Mouse (Mus musculus) liver, embryonic 16.5 days (tissue): Measurements from ENCODE around the gene Apoa4. TPM values are rescaled to one million over a fixed set of nuclear protein-coding genes. Genes with fewer than 3 reads are reported as not detected.

Source experiments
- ATAC-seq: fragments of 200-750 bp; cut with Nextera tagmentation; 2 replicates; pipeline ENCODE4 v1.8.0; 2017; ENCODE audit warnings: low read depth, mild to moderate bottlenecking, moderate number of reproducible peaks, moderate library complexity
- H3K27ac ChIP-seq: fragments of 300-500 bp; sonication (generic); 2 replicates; pipeline ENCODE4 v1.5.1; 2014; ENCODE audit warnings: mild to moderate bottlenecking, low read length
- H3K27me3 ChIP-seq: fragments of 300-500 bp; sonication (generic); 2 replicates; pipeline ENCODE4 v1.6.1; 2014; ENCODE audit warnings: low read depth, low read length, mixed read lengths; ENCODE audit not compliant: control insufficient read depth, insufficient read depth
- H3K36me3 ChIP-seq: fragments of 300-500 bp; sonication (generic); 2 replicates; pipeline ENCODE4 v1.6.1; 2014; ENCODE audit warnings: mild to moderate bottlenecking; ENCODE audit not compliant: control insufficient read depth, insufficient read depth
- H3K4me1 ChIP-seq: fragments of 300-500 bp; sonication (generic); 2 replicates; pipeline ENCODE4 v1.6.1; 2014; ENCODE audit warnings: low read depth, low read length, mixed read lengths; ENCODE audit not compliant: control insufficient read depth
- H3K4me2 ChIP-seq: fragments of 300-500 bp; sonication (generic); 2 replicates; pipeline ENCODE4 v1.6.1; 2014; ENCODE audit warnings: low read depth, low read length, mixed read lengths
- H3K4me3 ChIP-seq: fragments of 300-500 bp; sonication (generic); 2 replicates; pipeline ENCODE4 v1.5.1; 2014; ENCODE audit warnings: low read depth, mild to moderate bottlenecking, low read length
- H3K9ac ChIP-seq: fragments of 300-500 bp; sonication (generic); 2 replicates; pipeline ENCODE4 v1.6.1; 2014; ENCODE audit warnings: low read depth, low read length
- H3K9me3 ChIP-seq: fragments of 300-500 bp; sonication (generic); replicated peaks from 2 replicates; pipeline ENCODE4 v1.6.1; 2016; ENCODE audit warnings: low read length; ENCODE audit not compliant: control insufficient read depth
- WGBS: fragments of 180-500 bp; shearing (Covaris S2); extraction: QIAGEN DNeasy Blood & Tissue Kit; methylation state at CpG from one replicate; pipeline ENCODE4 v1.1.7; 2014; ENCODE audit not compliant: insufficient replicate concordance; 5-methylcytosine and 5-hydroxymethylcytosine counted together
- polyA plus RNA-seq: library from polyadenylated mRNA; unstranded; fragments of >200 nt; fragmentation: Nextera tagmentation; extraction: Ambion mirVana; gene quantifications from 2 replicates; pipeline ENCODE4 v1.2.1, GENCODE M21; 2015

The Apoa4 gene
- polyA plus RNA-seq, 1 experiment from 2014 or later: 14.5 TPM

DNA sequence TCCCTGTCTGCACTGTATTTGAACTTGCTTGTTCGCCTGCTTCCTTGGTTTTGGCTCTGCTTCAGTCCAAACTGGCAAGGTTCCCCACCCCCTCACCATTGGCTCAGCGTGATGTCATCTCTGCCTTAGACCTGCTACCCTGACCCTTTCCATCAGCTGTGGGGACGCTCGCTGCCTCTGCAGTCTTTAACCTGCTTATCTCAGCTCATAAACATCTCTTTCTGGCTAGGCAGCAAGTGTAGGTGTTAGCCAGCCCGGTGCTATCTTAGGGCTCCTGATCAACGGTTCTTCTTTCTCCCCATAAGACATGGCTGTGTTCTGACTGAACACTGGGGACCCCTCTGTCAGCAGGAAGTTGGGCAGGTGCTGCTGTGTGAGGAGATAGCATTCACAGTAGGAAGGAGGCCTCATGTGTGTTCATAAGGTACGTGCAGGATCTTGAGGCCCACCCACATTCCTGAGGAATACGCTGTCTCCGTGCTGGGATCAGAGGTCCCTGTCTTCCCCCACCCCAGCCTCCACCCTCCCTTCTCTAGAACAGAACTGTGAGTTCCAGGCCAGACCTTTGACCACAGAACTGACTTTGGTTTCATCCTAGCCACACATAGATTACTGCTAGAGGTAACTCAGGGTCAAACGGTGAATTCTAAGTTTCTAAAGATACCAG is 33.5 kb upstream of the Apoa4 start:
- Histone ChIP-seq H3K36me3 (peaks cover 2% of the 10 kb centered on the region; the same call in 1 of the 2 replicates), H3K9ac (no peak overlapping the region), H3K27me3 (no peaks in the 10 kb centered on the region), H3K9me3 (no peaks in the 10 kb centered on the region), H3K4me2 (no peak overlapping the region), H3K4me1 (peaks cover 9% of the 10 kb centered on the region), H3K4me3 (no peak overlapping the region), H3K27ac (peak overlapping the region; percentile 16)
- ATAC-seq: peak; percentile 77
- 13% methylated on average over 10 of the region's 10 CpGs for WGBS

DNA sequence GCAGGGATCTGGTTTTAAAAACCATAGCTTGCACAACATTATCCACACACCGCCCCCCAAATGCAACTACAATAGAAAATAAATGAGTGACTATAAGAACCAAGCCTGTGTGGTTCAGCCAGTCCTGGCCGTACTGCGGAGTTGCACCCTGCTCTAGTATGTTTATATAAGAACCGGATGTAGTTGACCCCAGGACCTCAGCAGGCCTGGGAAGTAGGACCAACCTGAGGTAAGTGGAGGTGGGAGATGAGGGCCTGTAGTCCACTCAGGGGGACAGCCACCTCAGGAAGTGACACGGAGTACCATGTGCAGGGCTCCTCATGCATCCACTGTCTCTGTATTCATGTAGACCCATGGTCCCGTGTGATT is 33.0 kb upstream of the Apoa4 start:
- WGBS: 69% methylated on average over 6 of the region's 6 CpGs
- H3K27ac ChIP-seq: peak overlapping the region; percentile 16
- ATAC-seq: peak; percentile 51
- H3K27me3 ChIP-seq: no peaks in the 10 kb centered on the region
- H3K36me3 ChIP-seq: peaks cover 2% of the 10 kb centered on the region; the same call in 1 of the 2 replicates
- H3K4me3 ChIP-seq: no peak overlapping the region
- peaks cover 9% of the 10 kb centered on the region for H3K4me1 ChIP-seq
- no peak overlapping the region for H3K4me2 ChIP-seq
- no peaks in the 10 kb centered on the region for H3K9me3 ChIP-seq
- no peak overlapping the region for H3K9ac ChIP-seq

DNA sequence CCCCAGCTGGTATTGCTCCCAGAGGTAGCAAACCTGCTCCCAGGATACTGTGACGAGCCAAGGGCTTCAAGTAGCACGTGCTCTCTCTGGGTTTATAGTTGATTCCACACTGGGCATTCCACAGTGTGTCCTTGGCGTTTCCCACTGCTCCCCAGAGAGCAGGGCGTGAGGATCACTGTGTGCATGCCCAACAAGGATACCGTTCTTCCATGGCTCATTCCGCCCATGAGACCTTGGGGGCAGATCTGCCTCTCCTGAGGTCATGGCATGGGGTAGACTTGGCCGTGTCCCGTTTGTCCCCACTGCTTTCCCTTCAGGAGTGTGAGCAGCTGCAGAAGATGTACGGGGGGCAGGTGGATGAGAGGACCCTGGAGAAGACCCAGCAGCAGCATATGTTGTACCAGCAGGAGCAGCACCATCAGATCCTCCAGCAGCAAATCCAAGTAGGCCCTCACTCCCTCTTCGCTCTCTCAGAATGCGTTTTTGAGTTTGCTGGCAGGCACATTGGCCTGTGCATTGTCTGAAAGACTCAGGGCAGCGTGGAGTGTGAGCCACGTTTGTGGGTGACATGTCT is 32.0 kb upstream of the Apoa4 start:
- H3K27me3 ChIP-seq: no peaks in the 10 kb centered on the region
- H3K4me3 ChIP-seq: no peak overlapping the region
- H3K9me3 ChIP-seq: no peaks in the 10 kb centered on the region
- H3K27ac ChIP-seq: no peak overlapping the region
- peaks cover 9% of the 10 kb centered on the region for H3K4me1 ChIP-seq
- H3K9ac ChIP-seq: no peak overlapping the region
- 77% methylated on average over 13 of the region's 13 CpGs for WGBS
- no peak for ATAC-seq
- H3K36me3 ChIP-seq: peaks cover 2% of the 10 kb centered on the region; the same call in 1 of the 2 replicates
- no peak overlapping the region for H3K4me2 ChIP-seq

DNA sequence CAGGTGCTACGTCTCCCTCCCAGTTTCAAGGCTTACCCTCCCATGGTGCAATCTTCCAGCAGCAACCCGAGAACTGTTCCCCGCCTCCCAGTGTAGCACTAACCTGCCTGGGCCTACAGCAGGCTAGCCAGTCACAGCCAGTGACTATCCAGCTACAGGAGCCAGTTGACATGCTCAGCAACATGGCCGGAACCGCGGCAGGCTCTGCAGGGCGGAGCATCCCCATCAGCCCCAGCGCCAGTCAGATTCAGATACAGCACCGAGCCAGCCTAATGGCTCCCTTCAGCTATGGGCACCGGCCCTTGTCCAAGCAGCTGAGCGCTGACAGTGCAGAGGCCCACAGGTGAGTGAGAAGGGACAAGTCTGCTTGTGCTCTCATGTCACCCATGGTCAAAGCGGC is 30.0 kb upstream of the Apoa4 start:
- Histone ChIP-seq H3K9ac (no peak overlapping the region), H3K4me1 (peaks cover 20% of the 10 kb centered on the region), H3K4me3 (no peak overlapping the region), H3K27ac (no peak overlapping the region), H3K4me2 (no peak overlapping the region), H3K36me3 (no peaks in the 10 kb centered on the region; the same call in 1 of the 2 replicates), H3K27me3 (no peaks in the 10 kb centered on the region), H3K9me3 (no peaks in the 10 kb centered on the region)
- ATAC-seq: no peak
- WGBS: 75% methylated on average over 12 of the region's 12 CpGs

DNA sequence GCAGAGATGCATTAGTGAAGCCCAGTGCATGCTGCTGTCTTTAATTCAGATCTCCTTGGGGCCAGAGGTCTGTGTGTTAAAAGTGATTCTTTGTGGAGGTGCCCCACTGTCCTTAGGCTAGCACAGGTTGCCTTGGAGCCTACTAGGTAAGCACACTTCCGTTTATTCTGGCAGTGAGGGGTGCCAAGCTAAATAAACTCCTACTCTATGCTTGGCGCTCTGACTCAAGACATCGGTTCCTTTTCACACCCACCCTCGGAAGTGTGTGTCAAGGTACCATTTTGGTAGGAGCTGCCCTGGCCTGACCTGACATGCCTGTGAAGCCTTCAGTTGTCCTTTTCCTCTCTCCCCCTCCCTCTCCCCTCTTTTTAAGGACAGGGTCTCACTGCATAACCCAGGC is 26.2 kb upstream of the Apoa4 start:
- Histone ChIP-seq H3K4me1 (peaks cover 31% of the 10 kb centered on the region), H3K4me3 (no peak overlapping the region), H3K27ac (no peak overlapping the region), H3K36me3 (no peaks in the 10 kb centered on the region), H3K9ac (no peak overlapping the region), H3K27me3 (no peaks in the 10 kb centered on the region), H3K4me2 (no peak overlapping the region), H3K9me3 (no peaks in the 10 kb centered on the region)
- 76% methylated on average over 4 of the region's 4 CpGs for WGBS
- ATAC-seq: no peak

DNA sequence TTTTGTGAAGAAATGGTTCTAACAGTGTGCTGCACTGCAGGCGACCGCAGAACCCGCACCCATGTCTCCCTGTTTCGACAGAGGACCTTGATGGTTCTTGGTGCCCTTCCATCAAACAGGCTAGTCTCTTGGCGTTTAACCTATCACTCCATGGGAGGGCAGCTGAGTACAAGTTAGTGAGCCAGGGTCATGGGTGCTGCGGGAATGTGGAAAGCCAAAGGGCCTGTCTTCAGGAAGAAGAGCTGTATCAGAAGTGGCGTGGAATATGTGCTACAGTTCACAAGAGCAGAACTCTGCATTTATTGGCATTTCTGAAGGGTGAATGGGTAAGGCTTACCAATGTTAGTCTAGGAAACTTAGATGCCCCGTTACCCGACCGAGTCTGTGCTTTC is 25.6 kb upstream of the Apoa4 start:
- Histone ChIP-seq H3K27ac (peak overlapping the region; percentile 49), H3K4me1 (peaks cover 31% of the 10 kb centered on the region), H3K36me3 (no peaks in the 10 kb centered on the region), H3K9me3 (no peaks in the 10 kb centered on the region), H3K4me3 (no peak overlapping the region), H3K9ac (no peak overlapping the region), H3K27me3 (no peaks in the 10 kb centered on the region), H3K4me2 (0 out of 2 replicates have a peak overlapping the region, but pooled peaks have one; percentile 28)
- ATAC-seq: no peak
- 64% methylated on average over 10 of the region's 10 CpGs for WGBS

DNA sequence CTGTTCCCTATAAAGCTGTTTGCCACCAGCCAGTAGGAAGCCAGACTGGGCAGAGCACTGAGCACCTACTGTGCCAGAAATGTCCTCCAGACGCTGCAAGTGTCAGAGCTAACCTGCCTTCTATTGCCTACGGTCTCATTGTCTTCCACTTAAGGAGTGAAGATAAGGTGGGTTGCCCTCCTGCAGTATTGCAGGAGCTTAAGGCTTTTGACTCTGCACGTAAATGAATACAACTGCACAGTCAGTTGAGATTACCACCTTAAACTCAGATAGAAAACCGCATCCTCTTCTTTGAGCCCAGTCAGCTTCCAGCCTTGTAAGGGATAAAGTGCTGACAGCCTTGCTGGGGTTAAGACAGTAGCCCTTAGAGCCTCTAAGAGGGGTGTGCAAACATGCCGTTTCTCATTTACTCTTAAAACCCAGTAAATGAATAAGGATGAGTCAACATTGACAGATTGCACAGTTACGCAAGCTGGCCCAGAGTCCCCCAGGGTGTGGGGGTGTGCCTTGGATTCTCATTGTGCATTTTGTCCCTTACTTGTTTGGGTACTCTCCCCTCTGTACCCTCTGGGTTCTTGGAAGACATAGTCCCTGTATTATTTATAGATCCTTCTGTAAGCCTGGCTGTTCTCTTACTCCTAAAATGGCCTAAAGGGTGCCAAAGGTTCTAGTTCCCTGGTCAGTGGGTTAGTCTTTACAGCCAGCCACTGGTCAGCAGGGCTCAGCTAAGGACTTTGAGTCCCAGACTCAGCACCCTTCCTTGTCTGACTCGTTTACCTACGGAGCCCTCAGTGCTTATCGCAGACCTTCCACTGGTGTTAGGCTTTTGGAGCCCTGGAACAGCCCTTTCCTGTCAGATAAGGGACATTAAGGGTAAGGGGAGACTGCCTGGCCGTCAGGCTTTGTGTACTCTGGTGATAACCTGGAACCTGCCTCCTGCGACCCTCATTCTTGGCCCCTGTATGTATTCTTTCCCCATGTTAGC is 24.9 kb upstream of the Apoa4 start:
- 0 out of 2 replicates have a peak overlapping the region, but pooled peaks have one; percentile 26 for H3K9ac ChIP-seq
- H3K27ac ChIP-seq: peak overlapping the region; percentile 70
- H3K27me3 ChIP-seq: no peaks in the 10 kb centered on the region
- peak overlapping the region; percentile 28 for H3K4me2 ChIP-seq
- H3K4me1 ChIP-seq: peaks cover 31% of the 10 kb centered on the region
- no peaks in the 10 kb centered on the region for H3K36me3 ChIP-seq
- no peaks in the 10 kb centered on the region for H3K9me3 ChIP-seq
- 14% methylated on average over 11 of the region's 11 CpGs for WGBS
- ATAC-seq: peak; percentile 77
- H3K4me3 ChIP-seq: no peak overlapping the region

DNA sequence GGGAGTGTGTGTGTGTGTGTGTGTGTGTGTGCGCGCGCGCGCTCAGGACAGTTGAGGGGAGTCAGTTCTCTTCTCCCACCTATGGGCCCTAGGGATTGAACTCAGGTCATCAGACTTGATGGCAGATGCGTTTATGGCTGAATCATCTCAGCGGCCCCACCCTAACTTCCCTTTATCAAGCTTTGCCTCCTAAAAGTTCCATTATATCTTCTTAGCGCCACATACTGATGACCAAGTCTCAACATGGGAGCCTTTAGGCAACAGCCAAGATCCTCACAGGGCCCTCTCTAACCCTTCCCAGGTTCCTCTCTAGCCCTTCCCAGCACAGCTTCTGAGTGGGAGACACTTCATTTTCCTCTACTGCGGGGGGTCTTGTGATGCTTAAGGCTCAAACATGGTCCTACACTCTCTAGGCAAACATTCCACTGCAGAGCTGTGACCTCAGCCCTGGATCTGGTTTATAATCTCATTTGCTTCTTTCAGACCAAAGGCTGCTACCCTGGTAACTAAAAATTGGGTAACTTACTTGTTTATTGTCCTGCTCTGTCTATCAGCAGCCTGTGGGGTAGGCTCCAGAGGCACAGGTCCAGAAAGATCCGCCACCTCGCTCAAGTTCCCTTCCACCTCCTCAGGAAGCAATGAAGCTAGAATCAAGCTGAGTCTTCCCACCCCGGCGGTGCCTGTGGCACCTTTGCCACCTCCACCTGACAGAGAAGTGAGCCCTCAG is 23.6 kb upstream of the Apoa4 start:
- Histone ChIP-seq H3K4me2 (no peak overlapping the region), H3K27me3 (no peaks in the 10 kb centered on the region), H3K9me3 (no peaks in the 10 kb centered on the region), H3K4me3 (no peak overlapping the region), H3K27ac (peak overlapping the region; percentile 70), H3K9ac (no peak overlapping the region), H3K36me3 (no peaks in the 10 kb centered on the region), H3K4me1 (peaks cover 31% of the 10 kb centered on the region)
- WGBS: 69% methylated on average over 13 of the region's 13 CpGs
- ATAC-seq: peak; percentile 48
